Mouse (Mus musculus) bone marrow, adult 2 months (tissue): Measurements from ENCODE around the gene Olfr456.

Experiments used
- CTCF ChIP-seq: fragments of 200-500 bp; IDR thresholded peaks from 2 replicates; pipeline ENCODE4 v1.5.1; 2011; ENCODE audit warnings: low read length, control low read depth; ENCODE audit not compliant: control insufficient read depth, insufficient read depth
- POLR2A ChIP-seq: fragments of 200-500 bp; IDR thresholded peaks from 2 replicates; pipeline ENCODE4 v1.6.1; 2011; ENCODE audit warnings: low read depth, mild to moderate bottlenecking, control low read depth, low read length, borderline replicate concordance; ENCODE audit not compliant: control insufficient read depth

GRCm38 (mm10) chr6:42489731-42490130 is 2.7 kb upstream of the Olfr456 start:
- no peak for TF ChIP-seq POLR2A
- TF ChIP-seq CTCF: no peak
